Mouse (Mus musculus): ENCODE measurements around the gene Kif16b. TPM values are rescaled to one million over a fixed set of nuclear protein-coding genes. Genes with fewer than 3 reads are reported as not detected.
A peak's percentile ranks its signal among the peaks of the same experiment; 100 is the strongest.

Kif16b gene
- total and polyA plus RNA-seq, 2 experiments from 2014 or later = 11.7 to 38.1 TPM

DNA sequence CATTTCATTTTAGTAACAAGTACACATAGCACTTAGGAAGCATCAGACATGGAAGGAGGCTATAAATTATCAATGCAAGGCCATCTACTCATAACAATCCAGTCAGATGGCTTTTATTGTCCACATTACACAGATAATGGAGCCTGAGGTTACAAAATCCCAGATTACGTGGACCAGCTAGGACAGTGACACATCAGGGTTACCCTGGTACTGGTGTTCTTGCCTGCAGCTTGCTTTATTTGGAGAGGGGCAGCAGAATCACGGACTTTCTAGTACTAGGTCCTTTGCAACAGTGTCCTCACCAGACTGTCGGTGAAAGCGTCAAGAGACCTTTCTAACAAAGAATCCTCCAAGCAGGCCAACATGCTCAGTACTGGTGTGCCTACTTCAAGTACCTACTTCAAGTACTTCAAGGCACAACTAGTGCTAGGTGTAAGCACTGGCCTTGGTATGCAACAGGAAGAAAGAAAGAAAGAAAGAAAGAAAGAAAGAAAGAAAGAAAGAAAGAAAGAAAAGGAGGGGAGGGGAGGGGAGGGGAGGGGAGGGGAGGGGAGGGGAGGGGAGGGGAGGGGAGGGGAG, 213.3 kb downstream of the Kif16b start:
- no peak for ATAC-seq (ENCODE audit: insufficient read depth, low read depth)
- H3K4me2 ChIP-seq (ENCODE audit: low read depth, low read length) = no peak overlapping the region
- DNase-seq (ENCODE audit: low spot score) = no peak
- H3K9me3 ChIP-seq (replicated peaks; ENCODE audit: control insufficient read depth, low read length) = no peaks in the 10 kb centered on the region
- H3K4me1 ChIP-seq (ENCODE audit: control insufficient read depth, insufficient read depth) = no peaks in the 10 kb centered on the region
- no peaks in the 10 kb centered on the region for H3K27me3 ChIP-seq (ENCODE audit: control insufficient read depth, insufficient read depth, low read length)
- no peak overlapping the region for H3K27ac ChIP-seq (ENCODE audit: low read depth)
- H3K9ac ChIP-seq (replicated peaks; ENCODE audit: low read depth, low read length) = no peak overlapping the region
- H3K36me3 ChIP-seq (replicated peaks; ENCODE audit: control insufficient read depth, insufficient read depth, low read length) = no peaks in the 10 kb centered on the region
- TF ChIP-seq CTCF (IDR thresholded peaks at IDR 0.05; ENCODE audit: low read depth) (no peak), EP300 (IDR thresholded peaks at IDR 0.05; ENCODE audit: low read depth) (no peak)
- 91% methylated on average over 4 of the region's 4 CpGs for WGBS
- H3K4me3 ChIP-seq (ENCODE audit: low read depth, low read length) = no peak overlapping the region

GRCm38 (mm10) chr2:142682965-142683709, 218.2 kb downstream of the Kif16b start:
- Histone ChIP-seq H3K9ac (replicated peaks; ENCODE audit: low read depth, low read length) (no peak overlapping the region), H3K4me2 (ENCODE audit: low read depth, low read length) (no peak overlapping the region), H3K9me3 (replicated peaks; ENCODE audit: control insufficient read depth, low read length) (no peaks in the 10 kb centered on the region), H3K4me1 (ENCODE audit: control insufficient read depth, insufficient read depth) (no peaks in the 10 kb centered on the region), H3K27ac (ENCODE audit: low read depth) (no peak overlapping the region), H3K36me3 (replicated peaks; ENCODE audit: control insufficient read depth, insufficient read depth, low read length) (no peaks in the 10 kb centered on the region), H3K27me3 (ENCODE audit: control insufficient read depth, insufficient read depth, low read length) (no peaks in the 10 kb centered on the region), H3K4me3 (ENCODE audit: low read depth, low read length) (no peak overlapping the region)
- ATAC-seq (ENCODE audit: insufficient read depth, low read depth) = no peak
- no peak for DNase-seq (ENCODE audit: low spot score)
- 87% methylated on average over 5 of the region's 5 CpGs for WGBS
- no peak for TF ChIP-seq CTCF (IDR thresholded peaks at IDR 0.05; ENCODE audit: low read depth)
- TF ChIP-seq EP300 (IDR thresholded peaks at IDR 0.05; ENCODE audit: low read depth) = no peak

DNA sequence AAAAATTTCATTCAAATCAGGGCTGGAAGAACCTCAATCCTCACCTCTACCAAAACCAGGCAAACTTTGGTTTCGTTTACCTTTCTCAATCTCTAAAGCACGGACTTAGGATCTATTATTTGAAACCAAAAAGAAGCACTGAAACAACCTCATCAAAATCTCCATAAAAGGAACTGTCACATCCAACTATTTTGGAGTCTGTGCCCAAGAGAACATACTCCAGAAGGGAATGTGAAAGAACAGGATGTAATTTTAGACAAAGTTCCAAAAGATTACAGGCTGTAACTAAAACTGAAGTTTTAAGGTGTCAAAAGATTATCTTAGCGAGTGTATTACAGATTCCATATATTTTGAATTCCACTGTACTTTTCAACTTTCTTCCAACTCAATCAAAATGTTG, 232.9 kb downstream of the Kif16b start:
- DNase-seq (ENCODE audit: low spot score) (no peak), ATAC-seq (ENCODE audit: insufficient read depth, low read depth) (no peak)
- no peaks in the 10 kb centered on the region for H3K9me3 ChIP-seq (replicated peaks; ENCODE audit: control insufficient read depth, low read length)
- H3K27ac ChIP-seq (ENCODE audit: low read depth) = no peak overlapping the region
- no peak overlapping the region for H3K4me3 ChIP-seq (ENCODE audit: low read depth, low read length)
- no peak overlapping the region for H3K9ac ChIP-seq (replicated peaks; ENCODE audit: low read depth, low read length)
- H3K4me2 ChIP-seq (ENCODE audit: low read depth, low read length) = no peak overlapping the region
- no peaks in the 10 kb centered on the region for H3K4me1 ChIP-seq (ENCODE audit: control insufficient read depth, insufficient read depth)
- TF ChIP-seq CTCF (IDR thresholded peaks at IDR 0.05; ENCODE audit: low read depth) = no peak
- TF ChIP-seq EP300 (IDR thresholded peaks at IDR 0.05; ENCODE audit: low read depth) = no peak
- H3K36me3 ChIP-seq (replicated peaks; ENCODE audit: control insufficient read depth, insufficient read depth, low read length) = no peaks in the 10 kb centered on the region
- no peaks in the 10 kb centered on the region for H3K27me3 ChIP-seq (ENCODE audit: control insufficient read depth, insufficient read depth, low read length)
- WGBS = 66% methylated on average over 3 of the region's 3 CpGs

DNA sequence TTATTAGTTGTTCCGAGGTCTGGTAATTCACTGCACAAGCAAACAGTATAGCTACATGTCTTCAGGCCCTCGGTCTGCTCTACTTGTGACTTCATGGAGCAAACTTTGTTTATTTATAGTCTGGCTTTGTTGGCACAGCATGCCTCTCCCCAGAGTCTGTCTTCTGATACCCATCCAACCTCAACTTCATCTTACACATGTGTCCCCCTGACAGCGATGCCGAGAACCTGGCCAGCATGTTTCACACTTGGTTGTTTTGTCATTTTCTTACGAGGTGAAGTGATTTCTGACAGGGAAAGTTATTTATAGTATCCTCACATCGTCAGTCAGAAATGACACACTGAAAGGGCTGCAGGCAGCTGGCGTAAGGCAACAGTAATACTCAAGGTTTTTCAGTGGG, 249.7 kb downstream of the Kif16b start:
- WGBS = 22% methylated on average over 7 of the region's 7 CpGs
- Histone ChIP-seq H3K4me3 (ENCODE audit: low read depth, low read length) (no peak overlapping the region), H3K9ac (replicated peaks; ENCODE audit: low read depth, low read length) (no peak overlapping the region), H3K9me3 (replicated peaks; ENCODE audit: control insufficient read depth, low read length) (no peaks in the 10 kb centered on the region), H3K36me3 (replicated peaks; ENCODE audit: control insufficient read depth, insufficient read depth, low read length) (no peaks in the 10 kb centered on the region), H3K4me2 (ENCODE audit: low read depth, low read length) (no peak overlapping the region), H3K27me3 (ENCODE audit: control insufficient read depth, insufficient read depth, low read length) (0 out of 2 replicates have a peak, but pooled peaks cover 7% of the 10 kb centered on the region), H3K27ac (ENCODE audit: low read depth) (peak overlapping the region; percentile 61), H3K4me1 (ENCODE audit: control insufficient read depth, insufficient read depth) (peaks cover 9% of the 10 kb centered on the region; the same call in 1 of the 2 replicates)
- DNase-seq (ENCODE audit: low spot score) (peak; percentile 63), ATAC-seq (ENCODE audit: insufficient read depth, low read depth) (peak; percentile 79)
- no peak for TF ChIP-seq EP300 (IDR thresholded peaks at IDR 0.05; ENCODE audit: low read depth)
- TF ChIP-seq CTCF (IDR thresholded peaks at IDR 0.05; ENCODE audit: low read depth) = no peak

GRCm38 (mm10) chr2:142648023-142648453, 253.3 kb downstream of the Kif16b start:
- Histone ChIP-seq H3K36me3 (replicated peaks; ENCODE audit: control insufficient read depth, insufficient read depth, low read length) (no peaks in the 10 kb centered on the region), H3K4me2 (ENCODE audit: low read depth, low read length) (no peak overlapping the region), H3K4me3 (ENCODE audit: low read depth, low read length) (no peak overlapping the region), H3K27ac (ENCODE audit: low read depth) (no peak overlapping the region), H3K9ac (replicated peaks; ENCODE audit: low read depth, low read length) (no peak overlapping the region), H3K4me1 (ENCODE audit: control insufficient read depth, insufficient read depth) (peaks cover 9% of the 10 kb centered on the region; the same call in 1 of the 2 replicates), H3K27me3 (ENCODE audit: control insufficient read depth, insufficient read depth, low read length) (peaks cover 34% of the 10 kb centered on the region), H3K9me3 (replicated peaks; ENCODE audit: control insufficient read depth, low read length) (no peaks in the 10 kb centered on the region)
- 95% methylated on average over 8 of the region's 8 CpGs for WGBS
- no peak for DNase-seq (ENCODE audit: low spot score)
- TF ChIP-seq EP300 (IDR thresholded peaks at IDR 0.05; ENCODE audit: low read depth) (no peak), CTCF (IDR thresholded peaks at IDR 0.05; ENCODE audit: low read depth) (no peak)
- no peak for ATAC-seq (ENCODE audit: insufficient read depth, low read depth)
